Mouse (Mus musculus): ENCODE measurements around the gene Cmc1. TPM values are rescaled to one million over a fixed set of nuclear protein-coding genes. Genes with fewer than 3 reads are reported as not detected.

Gene Cmc1
- total RNA-seq (2023), result 6.0 to 7.1 TPM (median 6.9 TPM) in 4 replicates

GRCm38 (mm10) chr9:118149407-118150402 is at the start of gene Cmc1:
Cmc1 (minus strand) TSS chr9:118150177.

GRCm38 (mm10) chr9:118040218-118041021 is 109.6 kb downstream of the Cmc1 start, which contains the start of gene Azi2:
Azi2 (plus strand) TSS chr9:118040499.

Other genes with a start within 250 kb of the Cmc1 start
- gene Azi2, start 109.7 kb downstream of the Cmc1 start, total RNA-seq (2023), result 151 to 160 TPM (median 159 TPM) in 4 replicates

Data from B cell, adult 62 days (primary cell).